Mouse (Mus musculus): Measurements from ENCODE around the gene Olfr1093.

Olfr1093 gene

GRCm38 (mm10) chr2:86782179-86782578 lies at the start of gene Olfr1093:
Gene Olfr1093, plus strand, starts transcription at chr2:86782479.
- no peak for DNase-seq

GRCm38 (mm10) chr2:86733601-86734000 lies 48.7 kb upstream of the Olfr1093 start, which contains the start of gene Olfr1089:
Gene Olfr1089, minus strand, starts transcription at chr2:86733701.
- no peak for DNase-seq

DNA sequence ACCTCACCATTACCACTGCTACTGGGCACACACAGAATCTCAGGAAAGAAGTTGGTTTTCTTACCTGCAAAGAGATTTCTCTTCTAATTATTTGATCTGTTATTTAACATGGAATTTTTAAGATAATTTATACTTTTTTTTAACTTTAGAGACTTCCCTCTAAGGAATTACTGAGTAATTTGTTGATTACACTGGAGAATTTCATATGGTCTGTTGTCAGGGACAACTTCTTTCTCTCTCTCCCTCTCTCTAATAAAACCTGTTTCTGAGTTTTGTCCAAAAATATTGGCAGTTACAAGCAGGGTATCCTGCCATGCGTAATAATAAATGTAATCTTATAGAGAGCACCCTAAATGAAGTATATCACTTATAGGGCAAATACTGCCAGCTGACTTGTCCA lies 23.4 kb upstream of the Olfr1093 start, which contains the start of gene Olfr1090:
Gene Olfr1090, minus strand, starts transcription at position 101 of the 400 bp plus-strand sequence.
- no peak for DNase-seq

- no peak for DNase-seq
These were observed 21.2 kb upstream of the Olfr1093 start for GRCm38 (mm10) chr2:86761050-86761449.

DNA sequence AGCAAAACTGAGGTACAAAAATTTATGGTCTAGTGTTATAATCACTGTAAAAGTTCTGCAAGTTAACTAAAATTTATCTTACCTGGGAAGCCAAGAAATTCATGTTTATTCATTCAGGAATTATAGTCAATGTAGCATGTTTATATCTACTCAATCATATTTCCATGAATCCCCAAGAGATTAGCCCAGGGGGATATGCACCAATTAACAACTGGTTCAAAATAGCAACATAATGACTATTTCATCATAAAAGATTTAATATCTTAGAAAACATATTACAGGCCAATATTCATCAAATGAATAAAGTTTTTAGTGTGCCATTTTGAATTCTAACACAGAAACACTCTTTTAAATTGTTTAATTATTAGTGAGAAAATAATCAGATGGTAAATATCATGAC lies 27.6 kb downstream of the Olfr1093 start, which contains the start of gene Olfr141:
Gene Olfr141, minus strand, starts transcription at position 101 of the 400 bp plus-strand sequence.
- no peak for DNase-seq

GRCm38 (mm10) chr2:86824363-86824762 lies 42.1 kb downstream of the Olfr1093 start, which contains the start of gene Olfr1094:
Gene Olfr1094, plus strand, starts transcription at chr2:86824663.
- no peak for DNase-seq
